Mouse (Mus musculus) c-Kit-positive CD71-negative TER-119-negative erythroid progenitor cells, embryonic 14.5 days (primary cell): ENCODE data around the gene Gp1bb.

Experiments used
- DNase-seq: peaks from one replicate; pipeline ENCODE4 v3.0.0-alpha.2; 2013; ENCODE audit warnings: low read depth

Gene Gp1bb

GRCm38 (mm10) chr16:18622019-18622418 lies at the start of gene Gp1bb:
Gp1bb (minus strand) TSS chr16:18622403.
- DNase-seq: no peak

- no peak for DNase-seq
These were observed 47.7 kb upstream of the Gp1bb start for GRCm38 (mm10) chr16:18669914-18670313.

GRCm38 (mm10) chr16:18658597-18658996 lies 36.4 kb upstream of the Gp1bb start:
- no peak for DNase-seq

- no peak for DNase-seq
These were observed 33.3 kb upstream of the Gp1bb start for GRCm38 (mm10) chr16:18655372-18656098.

GRCm38 (mm10) chr16:18653290-18654160 lies 31.3 kb upstream of the Gp1bb start:
- DNase-seq: no peak

GRCm38 (mm10) chr16:18649126-18649525 lies 26.9 kb upstream of the Gp1bb start:
- DNase-seq: no peak

GRCm38 (mm10) chr16:18645329-18645728 lies 23.1 kb upstream of the Gp1bb start:
- DNase-seq: no peak

- DNase-seq: no peak
These were observed 22.3 kb upstream of the Gp1bb start for GRCm38 (mm10) chr16:18644485-18644884.

GRCm38 (mm10) chr16:18643406-18643998 lies 21.3 kb upstream of the Gp1bb start:
- DNase-seq: no peak

- DNase-seq: no peak
These were observed 20.7 kb upstream of the Gp1bb start for GRCm38 (mm10) chr16:18642897-18643296.

- DNase-seq: no peak
These were observed 20.1 kb upstream of the Gp1bb start for GRCm38 (mm10) chr16:18642291-18642690.

GRCm38 (mm10) chr16:18639382-18639929 lies 17.3 kb upstream of the Gp1bb start:
- no peak for DNase-seq

- no peak for DNase-seq
These were observed 16.2 kb upstream of the Gp1bb start for GRCm38 (mm10) chr16:18638396-18638795.

GRCm38 (mm10) chr16:18636804-18637203 lies 14.6 kb upstream of the Gp1bb start:
- no peak for DNase-seq

GRCm38 (mm10) chr16:18636401-18636800 lies 14.2 kb upstream of the Gp1bb start:
- no peak for DNase-seq

- DNase-seq: no peak
These were observed 11.1 kb upstream of the Gp1bb start for GRCm38 (mm10) chr16:18633333-18633732.

GRCm38 (mm10) chr16:18632816-18633215 lies 10.6 kb upstream of the Gp1bb start:
- no peak for DNase-seq

- DNase-seq: no peak
These were observed 9.9 kb upstream of the Gp1bb start for GRCm38 (mm10) chr16:18632059-18632458.

GRCm38 (mm10) chr16:18631141-18631540 lies 8.9 kb upstream of the Gp1bb start:
- no peak for DNase-seq

- no peak for DNase-seq
These were observed 8.1 kb upstream of the Gp1bb start for GRCm38 (mm10) chr16:18630291-18630690.

GRCm38 (mm10) chr16:18629390-18630231 lies 7.4 kb upstream of the Gp1bb start, which contains the start of gene Sept5:
Sept5 (minus strand) TSS chr16:18629954.
- no peak for DNase-seq
